Mouse (Mus musculus) embryonic facial prominence, embryonic 13.5 days (tissue): ENCODE measurements around the gene Dach1. TPM values are rescaled to one million over a fixed set of nuclear protein-coding genes. Genes with fewer than 3 reads are reported as not detected.

Experiments used
- ATAC-seq: fragments of 200-750 bp; cut with Nextera tagmentation; 2 replicates; pipeline ENCODE4 v1.8.0; 2017; ENCODE audit warnings: low read depth; ENCODE audit not compliant: insufficient number of reproducible peaks, insufficient read depth, low FRiP score, low TSS enrichment
- H3K27ac ChIP-seq: fragments of 300-500 bp; sonication (generic); 2 replicates; pipeline ENCODE4 v1.5.1; 2015; ENCODE audit warnings: moderate library complexity, mild to moderate bottlenecking, inconsistent platforms
- H3K27me3 ChIP-seq: fragments of 300-500 bp; sonication (generic); 2 replicates; pipeline ENCODE4 v1.6.1; 2015; ENCODE audit warnings: mild to moderate bottlenecking, inconsistent platforms
- H3K36me3 ChIP-seq: fragments of 300-500 bp; sonication (generic); 2 replicates; pipeline ENCODE4 v1.6.1; 2015; ENCODE audit warnings: mild to moderate bottlenecking, inconsistent platforms
- H3K4me1 ChIP-seq: fragments of 300-500 bp; sonication (generic); 2 replicates; pipeline ENCODE4 v1.6.1; 2015; ENCODE audit warnings: inconsistent platforms
- H3K4me2 ChIP-seq: fragments of 300-500 bp; sonication (generic); 2 replicates; pipeline ENCODE4 v1.6.1; 2015; ENCODE audit warnings: moderate library complexity, mild to moderate bottlenecking, inconsistent platforms
- H3K4me3 ChIP-seq: fragments of 300-500 bp; sonication (generic); 2 replicates; pipeline ENCODE4 v1.5.1; 2015; ENCODE audit warnings: mild to moderate bottlenecking, inconsistent platforms
- H3K9ac ChIP-seq: fragments of 300-500 bp; sonication (generic); 2 replicates; pipeline ENCODE4 v1.6.1; 2015; ENCODE audit warnings: mild to moderate bottlenecking, inconsistent platforms
- H3K9me3 ChIP-seq: fragments of 300-500 bp; sonication (generic); 2 replicates; pipeline ENCODE4 v1.6.1; 2016; ENCODE audit warnings: inconsistent platforms
- WGBS: fragments of 180-500 bp; shearing (Covaris S2); methylation state at CpG from one replicate; pipeline ENCODE4 v1.1.7; 2015; ENCODE audit warnings: mixed read lengths; 5-methylcytosine and 5-hydroxymethylcytosine counted together
- polyA plus RNA-seq: library from polyadenylated mRNA; unstranded; fragments of >200 nt; fragmentation: Nextera tagmentation; extraction: Ambion mirVana; gene quantifications from 2 replicates; pipeline ENCODE4 v1.2.1, GENCODE M21; 2015

Gene Dach1
- polyA plus RNA-seq, 1 experiment from 2014 or later: 3.1 TPM

GRCm38 (mm10) chr14:98008501-98008900, 161.1 kb downstream of the Dach1 start:
- 72% methylated on average over 6 of the region's 6 CpGs for WGBS
- ATAC-seq: no peak

GRCm38 (mm10) chr14:98002021-98002680, 167.4 kb downstream of the Dach1 start:
- no peak overlapping the region for H3K4me2 ChIP-seq
- ATAC-seq: no peak
- no peak overlapping the region for H3K4me3 ChIP-seq
- H3K27ac ChIP-seq: no peak overlapping the region
- H3K9me3 ChIP-seq: no peaks in the 10 kb centered on the region
- 54% methylated on average over 1 of the region's 1 CpGs for WGBS
- no peaks in the 10 kb centered on the region for H3K36me3 ChIP-seq
- H3K4me1 ChIP-seq: no peaks in the 10 kb centered on the region
- no peak overlapping the region for H3K9ac ChIP-seq
- no peaks in the 10 kb centered on the region for H3K27me3 ChIP-seq

More at GRCm38 (mm10) chr14:98008501-98008900, 161.1 kb downstream of the Dach1 start:
- no peak overlapping the region for H3K27ac ChIP-seq
- no peaks in the 10 kb centered on the region for H3K9me3 ChIP-seq
- no peak overlapping the region for H3K4me3 ChIP-seq
- H3K36me3 ChIP-seq: no peaks in the 10 kb centered on the region
- H3K27me3 ChIP-seq: no peaks in the 10 kb centered on the region
- H3K9ac ChIP-seq: no peak overlapping the region
- no peak overlapping the region for H3K4me2 ChIP-seq
- no peaks in the 10 kb centered on the region for H3K4me1 ChIP-seq

- Histone ChIP-seq H3K4me2 (no peak overlapping the region), H3K9me3 (no peaks in the 10 kb centered on the region), H3K4me1 (no peaks in the 10 kb centered on the region), H3K36me3 (no peaks in the 10 kb centered on the region), H3K9ac (no peak overlapping the region), H3K27ac (no peak overlapping the region), H3K27me3 (no peaks in the 10 kb centered on the region), H3K4me3 (no peak overlapping the region)
- no peak for ATAC-seq
Observed at GRCm38 (mm10) chr14:97998584-97998983, 171.0 kb downstream of the Dach1 start.

GRCm38 (mm10) chr14:97983251-97983650, 186.3 kb downstream of the Dach1 start:
- 71% methylated on average over 3 of the region's 3 CpGs for WGBS
- ATAC-seq: no peak
- Histone ChIP-seq H3K4me2 (no peak overlapping the region), H3K36me3 (no peaks in the 10 kb centered on the region), H3K4me1 (no peaks in the 10 kb centered on the region), H3K27me3 (no peaks in the 10 kb centered on the region), H3K9ac (no peak overlapping the region), H3K9me3 (no peaks in the 10 kb centered on the region), H3K27ac (no peak overlapping the region), H3K4me3 (no peak overlapping the region)

- Histone ChIP-seq H3K9ac (no peak overlapping the region), H3K27me3 (no peaks in the 10 kb centered on the region), H3K4me1 (no peaks in the 10 kb centered on the region), H3K4me2 (no peak overlapping the region), H3K9me3 (no peaks in the 10 kb centered on the region), H3K27ac (no peak overlapping the region), H3K4me3 (no peak overlapping the region), H3K36me3 (no peaks in the 10 kb centered on the region)
- ATAC-seq: no peak
- WGBS: 53% methylated on average over 6 of the region's 6 CpGs
Observed at GRCm38 (mm10) chr14:97982676-97983075, 186.9 kb downstream of the Dach1 start.

- 22% methylated on average over 4 of the region's 4 CpGs for WGBS
- ATAC-seq: no peak
- no peak overlapping the region for H3K27ac ChIP-seq
Observed at GRCm38 (mm10) chr14:97980879-97981278, 188.7 kb downstream of the Dach1 start.

GRCm38 (mm10) chr14:97976091-97976490, 193.5 kb downstream of the Dach1 start:
- no peaks in the 10 kb centered on the region for H3K9me3 ChIP-seq
- no peaks in the 10 kb centered on the region for H3K36me3 ChIP-seq
- no peaks in the 10 kb centered on the region for H3K27me3 ChIP-seq
- 10% methylated on average over 1 of the region's 1 CpGs for WGBS
- H3K4me1 ChIP-seq: 0 out of 2 replicates have a peak, but pooled peaks cover 3% of the 10 kb centered on the region
- no peak overlapping the region for H3K9ac ChIP-seq
- ATAC-seq: no peak
- H3K4me2 ChIP-seq: no peak overlapping the region
- no peak overlapping the region for H3K27ac ChIP-seq
- H3K4me3 ChIP-seq: no peak overlapping the region

More at GRCm38 (mm10) chr14:97980879-97981278, 188.7 kb downstream of the Dach1 start:
- Histone ChIP-seq H3K27me3 (no peaks in the 10 kb centered on the region), H3K9ac (no peak overlapping the region), H3K4me2 (no peak overlapping the region), H3K9me3 (no peaks in the 10 kb centered on the region), H3K36me3 (no peaks in the 10 kb centered on the region), H3K4me1 (no peaks in the 10 kb centered on the region), H3K4me3 (no peak overlapping the region)

- H3K27me3 ChIP-seq: no peaks in the 10 kb centered on the region
- WGBS: 36% methylated on average over 7 of the region's 7 CpGs
- H3K4me1 ChIP-seq: 0 out of 2 replicates have a peak, but pooled peaks cover 3% of the 10 kb centered on the region
Observed at GRCm38 (mm10) chr14:97975447-97975846, 194.1 kb downstream of the Dach1 start.

GRCm38 (mm10) chr14:97964543-97965069, 205.0 kb downstream of the Dach1 start:
- Histone ChIP-seq H3K4me3 (no peak overlapping the region), H3K9me3 (no peaks in the 10 kb centered on the region), H3K27ac (no peak overlapping the region), H3K36me3 (no peaks in the 10 kb centered on the region), H3K27me3 (no peaks in the 10 kb centered on the region), H3K9ac (no peak overlapping the region), H3K4me2 (no peak overlapping the region), H3K4me1 (0 out of 2 replicates have a peak, but pooled peaks cover 4% of the 10 kb centered on the region)
- ATAC-seq: no peak
- WGBS: 54% methylated on average over 2 of the region's 2 CpGs

More at GRCm38 (mm10) chr14:97975447-97975846, 194.1 kb downstream of the Dach1 start:
- ATAC-seq: no peak
- H3K27ac ChIP-seq: no peak overlapping the region
- H3K4me2 ChIP-seq: no peak overlapping the region
- H3K4me3 ChIP-seq: no peak overlapping the region
- no peak overlapping the region for H3K9ac ChIP-seq
- H3K9me3 ChIP-seq: no peaks in the 10 kb centered on the region
- no peaks in the 10 kb centered on the region for H3K36me3 ChIP-seq

- Histone ChIP-seq H3K27me3 (no peaks in the 10 kb centered on the region), H3K4me2 (no peak overlapping the region), H3K27ac (no peak overlapping the region), H3K9me3 (no peaks in the 10 kb centered on the region), H3K36me3 (no peaks in the 10 kb centered on the region), H3K4me3 (no peak overlapping the region), H3K9ac (no peak overlapping the region), H3K4me1 (0 out of 2 replicates have a peak, but pooled peaks cover 4% of the 10 kb centered on the region)
- 77% methylated on average over 6 of the region's 6 CpGs for WGBS
- ATAC-seq: no peak
Observed at GRCm38 (mm10) chr14:97963624-97964023, 205.9 kb downstream of the Dach1 start.

GRCm38 (mm10) chr14:97956356-97956755, 213.2 kb downstream of the Dach1 start:
- Histone ChIP-seq H3K4me1 (0 out of 2 replicates have a peak, but pooled peaks cover 4% of the 10 kb centered on the region), H3K36me3 (no peaks in the 10 kb centered on the region), H3K9me3 (no peaks in the 10 kb centered on the region), H3K9ac (no peak overlapping the region), H3K4me2 (no peak overlapping the region), H3K4me3 (no peak overlapping the region), H3K27ac (no peak overlapping the region), H3K27me3 (no peaks in the 10 kb centered on the region)
- 86% methylated on average over 1 of the region's 1 CpGs for WGBS
- ATAC-seq: no peak

- no peaks in the 10 kb centered on the region for H3K4me1 ChIP-seq
- H3K4me2 ChIP-seq: no peak overlapping the region
- H3K4me3 ChIP-seq: no peak overlapping the region
- H3K9ac ChIP-seq: no peak overlapping the region
- no peaks in the 10 kb centered on the region for H3K9me3 ChIP-seq
- WGBS: 63% methylated on average over 2 of the region's 2 CpGs
- H3K27ac ChIP-seq: no peak overlapping the region
- no peaks in the 10 kb centered on the region for H3K27me3 ChIP-seq
- no peak for ATAC-seq
- no peaks in the 10 kb centered on the region for H3K36me3 ChIP-seq
Observed at GRCm38 (mm10) chr14:97945471-97945870, 224.1 kb downstream of the Dach1 start.
